Mouse (Mus musculus) testis, adult 2 months (tissue): ENCODE measurements at regions not wholly inside any gene's neighbourhood (a gene's known extent, or its start where the extent isn't known, plus 50 kb on each side); places are given as distances from the start of the nearest gene placed in this dataset.
"Not testable (repeated sequence)": the region's sequence is repeated elsewhere in the genome, so short reads cannot be mapped to it uniquely, and the experiment has no call there.

Source experiments
- H3K27ac ChIP-seq: fragments of 200-500 bp; 2 replicates; pipeline ENCODE4 v1.5.1; 2012; ENCODE audit warnings: low read depth, low read length; ENCODE audit not compliant: control insufficient read depth, insufficient read depth
- H3K27me3 ChIP-seq: fragments of 200-500 bp; 2 replicates; pipeline ENCODE4 v1.6.1; 2012; ENCODE audit warnings: mild to moderate bottlenecking, low read length, moderate library complexity; ENCODE audit not compliant: control insufficient read depth, insufficient read depth
- H3K36me3 ChIP-seq: fragments of 200-500 bp; 2 replicates; pipeline ENCODE4 v1.6.1; 2012; ENCODE audit warnings: mild to moderate bottlenecking, low read length; ENCODE audit not compliant: control insufficient read depth, insufficient read depth
- H3K4me1 ChIP-seq: fragments of 200-500 bp; 2 replicates; pipeline ENCODE4 v1.6.1; 2012; ENCODE audit warnings: low read length; ENCODE audit not compliant: control insufficient read depth, insufficient read depth
- H3K4me3 ChIP-seq: fragments of 200-500 bp; 2 replicates; pipeline ENCODE4 v1.5.1; 2012; ENCODE audit warnings: low read depth, mild to moderate bottlenecking, low read length, moderate library complexity, mixed read lengths; ENCODE audit not compliant: control insufficient read depth
- CTCF ChIP-seq: fragments of 200-500 bp; IDR thresholded peaks from 2 replicates; pipeline ENCODE4 v1.5.1; 2012; ENCODE audit warnings: low read depth, mild to moderate bottlenecking, inconsistent platforms, low read length, moderate library complexity; ENCODE audit not compliant: control insufficient read depth, insufficient read depth, insufficient replicate concordance
- POLR2A ChIP-seq: fragments of 200-500 bp; IDR thresholded peaks from 2 replicates; pipeline ENCODE4 v1.6.1; 2012; ENCODE audit warnings: low read depth, mild to moderate bottlenecking, inconsistent platforms, low read length, moderate library complexity; ENCODE audit not compliant: control insufficient read depth

- Histone ChIP-seq H3K4me3 (no peak overlapping the region), H3K36me3 (no peaks in the 10 kb centered on the region), H3K27ac (no peak overlapping the region), H3K27me3 (no peaks in the 10 kb centered on the region), H3K4me1 (no peaks in the 10 kb centered on the region)
- TF ChIP-seq POLR2A = no peak
- TF ChIP-seq CTCF = no peak
These were observed 1878.9 kb upstream of the Flrt2 start for GRCm38 (mm10) chr12:93812963-93813733.

- H3K36me3 ChIP-seq = no peaks in the 10 kb centered on the region
These were observed 1841.0 kb upstream of the Flrt2 start for GRCm38 (mm10) chr12:93850944-93851520.

GRCm38 (mm10) chr12:93851660-93852059, 1840.4 kb upstream of the Flrt2 start:
- Histone ChIP-seq H3K4me3 (no peak overlapping the region), H3K36me3 (no peaks in the 10 kb centered on the region), H3K4me1 (no peaks in the 10 kb centered on the region), H3K27ac (no peak overlapping the region), H3K27me3 (no peaks in the 10 kb centered on the region)
- TF ChIP-seq CTCF = no peak

More at GRCm38 (mm10) chr12:93850944-93851520, 1841.0 kb upstream of the Flrt2 start:
- TF ChIP-seq POLR2A = no peak
- no peak for TF ChIP-seq CTCF
- Histone ChIP-seq H3K27ac (no peak overlapping the region), H3K4me3 (no peak overlapping the region), H3K27me3 (no peaks in the 10 kb centered on the region), H3K4me1 (no peaks in the 10 kb centered on the region)

GRCm38 (mm10) chr12:93885946-93886345, 1806.1 kb upstream of the Flrt2 start:
- H3K4me1 ChIP-seq = no peaks in the 10 kb centered on the region
- H3K27ac ChIP-seq = no peak overlapping the region
- no peak overlapping the region for H3K4me3 ChIP-seq
- no peaks in the 10 kb centered on the region for H3K27me3 ChIP-seq
- TF ChIP-seq POLR2A (no peak), CTCF (no peak)
- H3K36me3 ChIP-seq = no peaks in the 10 kb centered on the region

GRCm38 (mm10) chr12:93890109-93890508, 1801.9 kb upstream of the Flrt2 start:
- no peak for TF ChIP-seq CTCF
- TF ChIP-seq POLR2A = no peak
- no peaks in the 10 kb centered on the region for H3K36me3 ChIP-seq
- no peak overlapping the region for H3K4me3 ChIP-seq
- H3K27me3 ChIP-seq = no peaks in the 10 kb centered on the region
- no peaks in the 10 kb centered on the region for H3K4me1 ChIP-seq
- H3K27ac ChIP-seq = no peak overlapping the region

- H3K27me3 ChIP-seq, H3K36me3 ChIP-seq, H3K4me3 ChIP-seq, H3K27ac ChIP-seq, H3K4me1 ChIP-seq: not testable (repeated sequence)
These were observed 1763.3 kb upstream of the Flrt2 start for GRCm38 (mm10) chr12:93928541-93929238.

DNA sequence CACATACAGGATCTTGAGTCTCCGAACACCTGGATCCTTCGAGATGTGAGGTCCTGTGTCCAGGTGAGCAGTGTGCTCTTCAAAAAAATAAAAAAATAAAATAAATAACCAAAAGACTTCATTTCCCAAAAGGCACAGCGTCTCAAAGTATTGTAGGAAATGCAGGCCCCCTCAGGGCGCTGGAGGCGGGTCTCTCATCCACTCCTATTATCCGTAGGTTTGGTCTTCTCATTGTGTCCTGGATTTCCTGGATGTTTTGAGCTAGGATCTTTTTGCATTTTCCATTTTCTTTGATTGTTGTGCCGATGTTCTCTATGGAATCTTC, 1762.8 kb upstream of the Flrt2 start:
- not testable (repeated sequence) for H3K4me1 ChIP-seq, H3K36me3 ChIP-seq, H3K27me3 ChIP-seq, H3K27ac ChIP-seq, H3K4me3 ChIP-seq

- H3K4me3 ChIP-seq = peak overlapping the region; percentile 36
- H3K36me3 ChIP-seq, H3K4me1 ChIP-seq, H3K27me3 ChIP-seq, H3K27ac ChIP-seq: not testable (repeated sequence)
These were observed 1761.8 kb upstream of the Flrt2 start for GRCm38 (mm10) chr12:93930242-93930641.
